In the genomic region with DNA sequence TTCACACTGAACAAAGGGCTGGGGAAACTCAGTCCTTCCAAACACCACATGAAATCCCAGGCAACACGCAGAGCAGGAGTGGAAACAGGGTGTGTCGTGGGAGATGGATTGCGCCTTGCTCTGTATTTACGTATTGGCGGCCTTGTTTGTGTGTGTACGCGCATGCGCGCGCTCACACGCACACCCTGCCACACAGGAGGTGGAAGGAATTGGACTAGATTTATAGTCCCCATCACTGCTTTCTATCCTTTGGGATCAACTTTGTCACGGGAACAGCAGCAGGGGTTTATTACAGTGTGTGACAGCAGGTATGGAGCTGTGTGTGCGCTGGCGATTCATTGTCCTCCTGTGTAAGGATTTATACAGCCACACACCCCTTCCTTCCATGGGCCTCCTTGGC, we compare ENCODE assay signal across 15 mouse cellular contexts.
"Had no signal": no experiment of that assay in that cellular context is flagged by ENCODE, and none has a peak within 500 bp of the region (broad histone marks: within the 10 kb centered on the region; RNA-seq: fewer than 3 reads in every experiment).

No protein-coding gene starts in this region.

- H3K36me3 ChIP-seq: limb, embryonic 15.5 days; liver, embryonic 12.5 days; midbrain, embryonic 13.5 days had no signal

- H3K4me2 ChIP-seq: limb, embryonic 15.5 days; liver, embryonic 12.5 days; lung, embryonic 14.5 days; midbrain, embryonic 13.5 days had no signal

- H3K9ac ChIP-seq: limb, embryonic 15.5 days; liver, embryonic 12.5 days; lung, embryonic 14.5 days; midbrain, embryonic 13.5 days had no signal

- ATAC-seq: liver, embryonic 12.5 days; midbrain, embryonic 13.5 days had no signal

- H3K27me3 ChIP-seq: limb, embryonic 15.5 days; liver, embryonic 12.5 days; megakaryocyte, embryonic 14.5 days; midbrain, embryonic 13.5 days had no signal

- H3K27ac ChIP-seq: layer of hippocampus, adult 2 months; left cerebral cortex, adult 2 months; limb, embryonic 15.5 days; liver, embryonic 12.5 days; macrophage; midbrain, embryonic 13.5 days; stomach, postnatal 0 days had no signal

- DNase-seq: kidney, adult 18-20 months; kidney, postnatal 10 days; kidney, postnatal 4 days; lung, embryonic 14.5 days; lung, postnatal 10 days; thymus, adult 2 months; thymus, postnatal 25 days had no signal

- H3K9me3 ChIP-seq: limb, embryonic 15.5 days; liver, embryonic 12.5 days; midbrain, embryonic 13.5 days had no signal

- H3K4me3 ChIP-seq: layer of hippocampus, adult 2 months; left cerebral cortex, adult 2 months; limb, embryonic 15.5 days; liver, embryonic 12.5 days; megakaryocyte, embryonic 14.5 days; midbrain, embryonic 13.5 days had no signal

- H3K4me1 ChIP-seq: limb, embryonic 15.5 days; liver, embryonic 12.5 days; megakaryocyte, embryonic 14.5 days; midbrain, embryonic 13.5 days had no signal
